Comparison of ENCODE assay signal across 8 mouse cellular contexts in the genomic region with DNA sequence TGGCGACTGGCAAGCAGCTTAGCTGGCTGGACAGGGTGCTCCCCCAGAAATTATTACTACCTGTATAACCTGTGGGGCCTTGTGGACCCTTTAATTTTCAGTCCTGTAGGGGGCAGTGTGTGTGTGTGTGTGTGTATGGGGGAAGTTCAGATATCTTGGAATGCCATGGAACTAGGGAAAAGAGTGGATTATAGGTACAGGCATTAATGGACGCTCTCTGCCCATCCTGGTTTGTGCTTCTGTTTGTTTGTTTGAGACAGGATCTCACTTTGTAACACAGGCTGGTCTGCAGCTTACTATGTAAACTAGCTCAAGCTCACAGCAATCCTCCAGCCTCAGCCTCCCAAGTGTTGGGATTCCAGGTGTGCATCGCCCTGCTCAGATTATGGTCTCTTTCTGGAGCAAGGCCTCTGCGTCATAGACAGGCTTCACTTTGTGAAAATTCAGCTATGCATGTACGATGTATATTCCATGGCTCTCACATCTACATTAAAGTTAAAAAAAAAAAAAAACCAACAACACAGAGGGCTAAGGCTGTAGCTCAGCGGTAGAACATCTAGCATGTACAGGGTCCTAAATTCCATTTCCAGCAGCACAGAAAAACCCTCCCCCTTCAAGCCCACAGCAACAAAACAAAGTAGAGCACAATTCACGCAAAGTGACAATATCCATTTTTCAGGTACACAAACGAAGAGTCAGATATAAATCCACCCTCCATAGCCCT. TPM values are rescaled to one million over a fixed set of nuclear protein-coding genes. Genes with fewer than 3 reads are reported as not detected.
DNase-seq lines count a peak whose midpoint lies in the region; ATAC-seq lines count a peak whose summit lies in the region.

No protein-coding gene starts in this region.

- peak; percentile 54 for DNase-seq in heart, adult 18-20 months
- DNase-seq in heart, adult 9 months (ENCODE audit: low spot score in 2 of 2), result no peak
- peak; percentile 77 for DNase-seq in R1 (ENCODE audit: low read depth, low spot score)
- peak; percentile 60 for DNase-seq in embryo, embryonic 9.5 days (ENCODE audit: extremely low spot score)
- peak; percentile 45 for DNase-seq in limb, embryonic 10.5 days (ENCODE audit: low spot score)
- peak; percentile 76 for DNase-seq in midbrain, embryonic 14.5 days
- no peak for DNase-seq in T-cell, adult 2 months (ENCODE audit: low spot score)

- peaks cover 6% of the 10 kb centered on the region for H3K27me3 ChIP-seq in heart, embryonic 16.5 days (ENCODE audit: control insufficient read depth, insufficient read depth, low read length)
- peaks cover 66% of the 10 kb centered on the region for H3K27me3 ChIP-seq in limb, embryonic 10.5 days (ENCODE audit: low read depth, poor library complexity, severe bottlenecking)
- no peaks in the 10 kb centered on the region for H3K27me3 ChIP-seq in midbrain, embryonic 14.5 days (ENCODE audit: control insufficient read depth, insufficient read depth, low read length)

- ATAC-seq in heart, embryonic 16.5 days (replicated peaks; ENCODE audit: extremely low read depth, insufficient read depth, low FRiP score), result 0 out of 2 replicates have a peak, but pooled peaks have one; percentile 17
- ATAC-seq in midbrain, embryonic 14.5 days (ENCODE audit: low FRiP score, low TSS enrichment), result peak; percentile 32

- no peaks in the 10 kb centered on the region for H3K9me3 ChIP-seq in heart, embryonic 16.5 days (replicated peaks; ENCODE audit: control insufficient read depth, low read length)
- no peaks in the 10 kb centered on the region for H3K9me3 ChIP-seq in limb, embryonic 10.5 days (replicated peaks)
- no peaks in the 10 kb centered on the region for H3K9me3 ChIP-seq in midbrain, embryonic 14.5 days (ENCODE audit: control insufficient read depth, low read length)

- peak overlapping the region; percentile 68 for H3K9ac ChIP-seq in heart, embryonic 16.5 days (ENCODE audit: low read length)
- H3K9ac ChIP-seq in midbrain, embryonic 14.5 days (replicated peaks; ENCODE audit: low read length), result peak overlapping the region; percentile 24

- H3K4me1 ChIP-seq in heart, embryonic 16.5 days (ENCODE audit: control insufficient read depth, insufficient read depth, low read length), result no peaks in the 10 kb centered on the region
- H3K4me1 ChIP-seq in limb, embryonic 10.5 days, result peaks cover 4% of the 10 kb centered on the region
- H3K4me1 ChIP-seq in midbrain, embryonic 14.5 days (ENCODE audit: control insufficient read depth, insufficient read depth, low read length), result no peaks in the 10 kb centered on the region

- peak overlapping the region; percentile 52 for H3K4me3 ChIP-seq in heart, embryonic 16.5 days (ENCODE audit: low read length)
- H3K4me3 ChIP-seq in limb, embryonic 10.5 days, result peak overlapping the region; percentile 46
- H3K4me3 ChIP-seq in midbrain, embryonic 14.5 days (replicated peaks; ENCODE audit: low read depth, low read length), result peak overlapping the region; percentile 32

- H3K27ac ChIP-seq in heart, embryonic 16.5 days (ENCODE audit: low read length), result peak overlapping the region; percentile 89
- H3K27ac ChIP-seq in limb, embryonic 10.5 days, result peak overlapping the region; percentile 84
- peak overlapping the region; percentile 80 for H3K27ac ChIP-seq in midbrain, embryonic 14.5 days (replicated peaks; ENCODE audit: low read depth, low read length)

- 23% methylated on average over 8 of the region's 8 CpGs for WGBS in heart, embryonic 16.5 days
- 21% methylated on average over 8 of the region's 8 CpGs for WGBS in limb, embryonic 10.5 days
- WGBS in midbrain, embryonic 14.5 days, result 28% methylated on average over 8 of the region's 8 CpGs

- no peaks in the 10 kb centered on the region for H3K36me3 ChIP-seq in heart, embryonic 16.5 days (ENCODE audit: control insufficient read depth, insufficient read depth)
- no peaks in the 10 kb centered on the region for H3K36me3 ChIP-seq in limb, embryonic 10.5 days
- H3K36me3 ChIP-seq in midbrain, embryonic 14.5 days (ENCODE audit: control insufficient read depth, insufficient read depth, low read length), result no peaks in the 10 kb centered on the region

- peak overlapping the region; percentile 63 for H3K4me2 ChIP-seq in heart, embryonic 16.5 days (ENCODE audit: low read depth, low read length)
- H3K4me2 ChIP-seq in midbrain, embryonic 14.5 days (ENCODE audit: low read length), result peak overlapping the region; percentile 53

RNA-seq across cellular contexts. Expression of gene Ddx3x, which starts 50.7 kb away (rescaled TPM):
- total RNA-seq in heart, adult 18-20 months (2021), result 100 to 1,000 TPM in 1 of 2 experiments, 10 to 100 TPM in 1; 95.5 to 185 TPM
- 75.3 and 78.0 TPM in 2 replicates for polyA plus RNA-seq in heart, embryonic 16.5 days (2015; fragmentation: Nextera tagmentation; extraction: Ambion mirVana)
- 156 and 178 TPM in 2 replicates for polyA plus RNA-seq in limb, embryonic 10.5 days (2016; fragmentation: Nextera tagmentation; extraction: Ambion mirVana)
- polyA plus RNA-seq in midbrain, embryonic 14.5 days (2014; fragmentation: Nextera tagmentation; extraction: Ambion mirVana), result 116 and 142 TPM in 2 replicates

Comparison
In these comparisons a context has a peak if more than half of its experiments do, and no peak if none do; other contexts are left out.
1. DNase-seq: peak in heart, adult 18-20 months (2 of 2), R1 (single experiment), embryo, embryonic 9.5 days (single experiment), limb, embryonic 10.5 days (single experiment) and midbrain, embryonic 14.5 days (single experiment); none in heart, adult 9 months (0 of 2) and T-cell, adult 2 months (single experiment).
2. Peak in every context shown above with its lines, with median percentiles within 50 percentile points of each other: H3K27ac ChIP-seq and H3K4me3 ChIP-seq.